ENCODE assay signal across 34 mouse cellular contexts in the genomic region with DNA sequence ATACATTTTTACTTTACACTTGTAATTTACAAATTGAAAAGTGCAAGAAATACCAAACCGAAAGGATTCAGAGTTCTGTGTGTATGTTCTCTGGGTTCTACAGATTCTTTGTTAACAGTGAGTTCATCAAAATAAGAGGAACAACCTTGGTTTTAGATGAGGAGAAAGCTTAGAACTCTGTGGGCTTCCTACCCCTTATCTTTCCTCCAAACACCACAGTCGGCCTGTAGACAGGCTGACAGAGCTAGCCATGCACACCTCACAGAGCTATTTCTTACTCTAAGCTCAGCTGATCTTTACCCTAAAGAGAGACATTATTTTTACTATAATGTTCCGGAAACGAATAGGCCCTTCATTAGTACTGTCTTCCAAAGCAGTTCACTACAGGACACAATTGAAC.
"Had no signal": no experiment of that assay in that cellular context is flagged by ENCODE, and none has a peak within 500 bp of the region (broad histone marks: within the 10 kb centered on the region; RNA-seq: fewer than 3 reads in every experiment).

No protein-coding gene starts in this region.

- H3K27me3 ChIP-seq: heart, embryonic 12.5 days; heart, embryonic 13.5 days; heart, embryonic 15.5 days; hindbrain, embryonic 12.5 days; hindbrain, embryonic 15.5 days; intestine, embryonic 15.5 days had no signal

- H3K4me1 ChIP-seq: intestine, embryonic 15.5 days had no signal

- H3K36me3 ChIP-seq: heart, embryonic 12.5 days; heart, embryonic 13.5 days; heart, embryonic 15.5 days; hindbrain, embryonic 10.5 days; hindbrain, embryonic 12.5 days; hindbrain, embryonic 13.5 days; hindbrain, embryonic 15.5 days; intestine, embryonic 15.5 days; kidney, embryonic 15.5 days had no signal

- H3K4me3 ChIP-seq: heart, embryonic 12.5 days; heart, embryonic 13.5 days; heart, embryonic 15.5 days; hindbrain, embryonic 10.5 days; hindbrain, embryonic 12.5 days; hindbrain, embryonic 13.5 days; hindbrain, embryonic 15.5 days; intestine, embryonic 15.5 days; kidney, embryonic 15.5 days; layer of hippocampus, adult 2 months; left cerebral cortex, adult 2 months had no signal

- H3K9me3 ChIP-seq: heart, embryonic 12.5 days; heart, embryonic 13.5 days; heart, embryonic 15.5 days; hindbrain, embryonic 10.5 days; hindbrain, embryonic 12.5 days; hindbrain, embryonic 13.5 days; hindbrain, embryonic 15.5 days; intestine, embryonic 15.5 days; kidney, embryonic 15.5 days had no signal

- ATAC-seq: hindbrain, embryonic 16.5 days; hindbrain, postnatal 0 days; inflammation-experienced regulatory T-cells, adult 6 months; intestine, embryonic 15.5 days; intestine, embryonic 16.5 days; intestine, postnatal 0 days had no signal

- DNase-seq: heart, postnatal 10 days; heart, postnatal 14 days; heart, postnatal 36 days; heart, postnatal 4 days; kidney, adult 11 months; kidney, adult 18-20 months; kidney, adult 2 months; kidney, adult 8-10 months; kidney, adult 9 months; kidney, postnatal 10 days; kidney, postnatal 14 days; kidney, postnatal 25 days; kidney, postnatal 36 days; kidney, postnatal 4 days; layer of hippocampus, adult 9-11 months; layer of hippocampus, postnatal 36 days had no signal

- H3K4me2 ChIP-seq: heart, embryonic 12.5 days; heart, embryonic 13.5 days; heart, embryonic 15.5 days; hindbrain, embryonic 12.5 days; hindbrain, embryonic 13.5 days; hindbrain, embryonic 14.5 days; hindbrain, embryonic 15.5 days; intestine, embryonic 15.5 days; kidney, embryonic 15.5 days had no signal

- H3K9ac ChIP-seq: heart, embryonic 12.5 days; heart, embryonic 13.5 days; heart, embryonic 15.5 days; hindbrain, embryonic 12.5 days; hindbrain, embryonic 13.5 days; hindbrain, embryonic 14.5 days; hindbrain, embryonic 15.5 days; intestine, embryonic 15.5 days; kidney, embryonic 15.5 days had no signal

- H3K27ac ChIP-seq: heart, embryonic 13.5 days; heart, embryonic 15.5 days; hindbrain, embryonic 10.5 days; hindbrain, embryonic 12.5 days; hindbrain, embryonic 13.5 days; hindbrain, embryonic 14.5 days; hindbrain, embryonic 15.5 days; hindbrain, postnatal 0 days; intestine, embryonic 15.5 days; kidney, embryonic 15.5 days; kidney, postnatal 0 days; layer of hippocampus, adult 2 months; left cerebral cortex, adult 2 months had no signal
